Mouse (Mus musculus) hindbrain, embryonic 16.5 days (tissue): Measurements from ENCODE around the gene Rassf7. TPM values are rescaled to one million over a fixed set of nuclear protein-coding genes. Genes with fewer than 3 reads are reported as not detected.

Experiments used
- ATAC-seq: fragments of 200-750 bp; cut with Nextera tagmentation; 2 replicates; pipeline ENCODE4 v1.8.0; 2017; ENCODE audit warnings: moderate TSS enrichment, moderate library complexity
- H3K27ac ChIP-seq: fragments of 300-500 bp; sonication (generic); 2 replicates; pipeline ENCODE4 v1.5.1; 2014; ENCODE audit warnings: low read depth, mild to moderate bottlenecking, control low read depth, low read length, moderate library complexity
- H3K27me3 ChIP-seq: fragments of 300-500 bp; sonication (generic); replicated peaks from 2 replicates; pipeline ENCODE4 v1.6.1; 2014; ENCODE audit warnings: low read length; ENCODE audit not compliant: control insufficient read depth, insufficient read depth
- H3K36me3 ChIP-seq: fragments of 300-500 bp; sonication (generic); 2 replicates; pipeline ENCODE4 v1.6.1; 2014; ENCODE audit warnings: mild to moderate bottlenecking, low read length, moderate library complexity, mixed read lengths; ENCODE audit not compliant: control insufficient read depth, insufficient read depth
- H3K4me1 ChIP-seq: fragments of 300-500 bp; sonication (generic); 2 replicates; pipeline ENCODE4 v1.6.1; 2014; ENCODE audit warnings: low read depth, low read length; ENCODE audit not compliant: control insufficient read depth, insufficient read depth
- H3K4me2 ChIP-seq: fragments of 300-500 bp; sonication (generic); 2 replicates; pipeline ENCODE4 v1.6.1; 2014; ENCODE audit warnings: mild to moderate bottlenecking, low read length, control low read depth, moderate library complexity
- H3K4me3 ChIP-seq: fragments of 300-500 bp; sonication (generic); 2 replicates; pipeline ENCODE4 v1.5.1; 2014; ENCODE audit warnings: mild to moderate bottlenecking, low read length, control low read depth, moderate library complexity
- H3K9ac ChIP-seq: fragments of 300-500 bp; sonication (generic); 2 replicates; pipeline ENCODE4 v1.6.1; 2014; ENCODE audit warnings: low read depth, mild to moderate bottlenecking, control low read depth, low read length, moderate library complexity
- H3K9me3 ChIP-seq: fragments of 300-500 bp; sonication (generic); 2 replicates; pipeline ENCODE4 v1.6.1; 2014; ENCODE audit warnings: mild to moderate bottlenecking, low read length, moderate library complexity; ENCODE audit not compliant: control insufficient read depth
- WGBS: fragments of 180-500 bp; shearing (Covaris S2); extraction: QIAGEN DNeasy Blood & Tissue Kit; methylation state at CpG from one replicate; pipeline ENCODE4 v1.1.7; 2014; 5-methylcytosine and 5-hydroxymethylcytosine counted together
- polyA plus RNA-seq: library from polyadenylated mRNA; unstranded; fragments of >200 nt; fragmentation: Nextera tagmentation; extraction: Ambion mirVana; gene quantifications from 2 replicates; pipeline ENCODE4 v1.2.1, GENCODE M21; 2015

Gene Rassf7
- polyA plus RNA-seq, 1 experiment from 2014 or later: 22.8 TPM

DNA sequence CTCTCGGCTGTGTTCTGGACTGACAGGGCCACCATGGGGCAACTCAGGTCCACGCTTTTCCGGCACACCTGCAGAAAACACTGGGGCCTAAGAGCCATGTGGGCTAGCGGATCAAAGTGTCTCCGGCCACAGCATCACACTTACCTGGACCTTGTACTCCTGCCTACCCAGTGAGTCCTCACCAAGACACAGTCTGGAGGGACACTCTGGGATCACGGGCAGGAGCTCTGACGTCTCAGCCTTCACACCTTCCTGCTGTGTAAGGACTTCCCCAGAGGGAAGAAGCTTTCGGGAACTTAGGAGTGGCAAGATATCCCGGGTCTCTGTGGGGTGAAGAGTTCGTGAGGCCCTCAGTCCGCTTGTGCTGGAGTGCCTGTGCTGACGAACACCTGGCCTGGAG is 5.5 kb upstream of the Rassf7 start:
- Histone ChIP-seq H3K27ac (no peak overlapping the region), H3K4me3 (no peak overlapping the region), H3K4me1 (peaks cover 4% of the 10 kb centered on the region), H3K27me3 (no peaks in the 10 kb centered on the region), H3K9me3 (no peaks in the 10 kb centered on the region), H3K4me2 (no peak overlapping the region), H3K36me3 (no peaks in the 10 kb centered on the region), H3K9ac (no peak overlapping the region)
- 85% methylated on average over 12 of the region's 12 CpGs for WGBS
- no peak for ATAC-seq

- H3K4me3 ChIP-seq: no peak overlapping the region
Observed at GRCm38 (mm10) chr7:141210606-141211131, 5.0 kb upstream of the Rassf7 start.

DNA sequence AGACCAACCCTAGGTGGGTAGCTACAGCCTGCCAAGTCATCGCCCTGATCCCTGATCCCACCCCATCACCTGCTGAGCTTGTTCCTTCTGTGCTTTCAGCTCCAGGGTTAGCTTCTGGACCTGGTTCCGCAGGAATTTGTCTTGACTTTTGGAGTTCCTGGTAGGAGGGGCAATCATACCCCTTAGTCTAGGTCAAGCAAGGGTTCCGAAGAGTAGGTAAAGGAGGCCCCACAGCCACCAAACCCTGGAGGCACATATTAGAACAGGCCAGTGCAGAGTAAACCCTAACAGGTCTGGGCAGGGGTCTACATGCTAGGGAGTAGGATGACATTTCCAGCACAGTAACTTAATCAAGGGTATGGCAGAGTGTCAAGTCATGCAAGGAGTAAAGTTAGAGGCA is 2.5 kb upstream of the Rassf7 start:
- H3K4me3 ChIP-seq: no peak overlapping the region
- no peaks in the 10 kb centered on the region for H3K27me3 ChIP-seq
- no peaks in the 10 kb centered on the region for H3K36me3 ChIP-seq
- ATAC-seq: no peak
- no peak overlapping the region for H3K4me2 ChIP-seq
- H3K9ac ChIP-seq: no peak overlapping the region
- peaks cover 14% of the 10 kb centered on the region for H3K4me1 ChIP-seq
- no peak overlapping the region for H3K27ac ChIP-seq
- no peaks in the 10 kb centered on the region for H3K9me3 ChIP-seq
- 91% methylated on average over 3 of the region's 3 CpGs for WGBS

More at GRCm38 (mm10) chr7:141210606-141211131, 5.0 kb upstream of the Rassf7 start:
- no peaks in the 10 kb centered on the region for H3K27me3 ChIP-seq
- H3K4me1 ChIP-seq: peaks cover 5% of the 10 kb centered on the region
- H3K36me3 ChIP-seq: no peaks in the 10 kb centered on the region
- ATAC-seq: no peak
- H3K4me2 ChIP-seq: no peak overlapping the region
- WGBS: 90% methylated on average over 14 of the region's 14 CpGs
- H3K9me3 ChIP-seq: no peaks in the 10 kb centered on the region
- no peak overlapping the region for H3K9ac ChIP-seq
- no peak overlapping the region for H3K27ac ChIP-seq

DNA sequence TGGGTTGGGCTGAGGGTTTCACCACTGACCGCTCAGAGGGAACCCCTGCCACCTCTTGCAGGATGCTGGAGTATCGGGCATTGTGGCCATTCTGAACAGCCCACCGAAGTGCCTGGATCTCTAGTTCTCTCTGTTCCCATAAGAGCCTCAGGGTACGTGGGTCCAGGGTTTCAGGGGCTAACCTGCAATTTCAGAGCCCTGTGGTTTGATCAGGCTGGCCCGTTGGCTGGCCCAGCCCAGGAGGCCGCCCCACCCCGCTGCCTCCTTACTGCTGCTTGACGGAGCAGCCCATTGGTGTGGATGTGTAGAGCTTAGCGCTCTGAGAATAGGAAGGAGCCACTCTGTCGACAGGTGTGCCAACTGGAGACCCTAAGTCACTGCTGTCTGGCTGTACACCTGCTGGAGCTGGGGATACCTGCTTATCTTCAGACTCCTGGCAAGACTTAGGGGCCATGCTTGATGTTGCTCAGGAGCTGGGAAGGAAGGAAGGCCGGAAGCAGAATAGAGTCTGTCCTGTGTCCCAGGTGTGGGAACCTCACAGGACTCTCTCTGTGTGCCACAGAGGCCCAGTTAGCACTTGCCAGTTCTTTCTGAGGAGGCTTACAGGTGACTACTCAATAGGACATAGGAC is 1.9 kb upstream of the Rassf7 start, which contains the start of gene Lmntd2:
TSS of gene Lmntd2 (minus strand) at position 476 of the 631 bp plus-strand sequence.
- Histone ChIP-seq H3K36me3 (no peaks in the 10 kb centered on the region), H3K4me2 (peak within 1 kb of the TSS; percentile 94), H3K9ac (peak within 1 kb of the TSS; percentile 65), H3K4me3 (peak within 1 kb of the TSS; percentile 60), H3K27me3 (no peaks in the 10 kb centered on the region), H3K27ac (peak within 1 kb of the TSS; percentile 15; the same call in 1 of the 2 replicates), H3K9me3 (no peaks in the 10 kb centered on the region), H3K4me1 (peaks cover 14% of the 10 kb centered on the region)
- WGBS: 93% methylated on average over 11 of the region's 11 CpGs
- no peak for ATAC-seq

DNA sequence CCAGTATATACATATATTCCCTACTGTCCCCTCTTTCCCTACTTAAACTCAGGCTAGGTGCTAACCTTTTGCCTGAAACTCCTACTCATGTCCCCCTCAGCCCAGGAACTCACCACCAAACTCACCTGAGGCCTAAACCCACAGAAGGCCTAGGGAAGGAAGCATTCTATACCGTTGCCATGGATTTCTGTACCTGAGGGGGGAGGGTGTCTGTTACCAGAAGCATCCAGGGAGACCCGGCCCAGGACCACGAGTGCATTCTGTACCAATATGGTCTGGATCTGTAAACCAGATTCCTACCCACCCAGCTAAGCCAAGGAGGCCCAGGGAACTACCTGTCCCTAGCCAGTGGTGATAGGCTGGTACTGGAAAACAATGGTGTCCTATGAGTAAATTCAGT is 1.4 kb upstream of the Rassf7 start:
- no peak overlapping the region for H3K27ac ChIP-seq
- H3K36me3 ChIP-seq: no peaks in the 10 kb centered on the region
- no peaks in the 10 kb centered on the region for H3K9me3 ChIP-seq
- H3K4me1 ChIP-seq: peaks cover 14% of the 10 kb centered on the region
- no peak for ATAC-seq
- H3K9ac ChIP-seq: no peak overlapping the region
- no peaks in the 10 kb centered on the region for H3K27me3 ChIP-seq
- no peak overlapping the region for H3K4me2 ChIP-seq
- H3K4me3 ChIP-seq: no peak overlapping the region
- 77% methylated on average over 3 of the region's 3 CpGs for WGBS

- Histone ChIP-seq H3K4me3 (peak overlapping the region; percentile 60), H3K9ac (peak overlapping the region; percentile 65), H3K4me1 (peaks cover 14% of the 10 kb centered on the region), H3K27me3 (no peaks in the 10 kb centered on the region), H3K4me2 (peak overlapping the region; percentile 94), H3K9me3 (no peaks in the 10 kb centered on the region), H3K36me3 (no peaks in the 10 kb centered on the region), H3K27ac (peak overlapping the region; percentile 35; the same call in 1 of the 2 replicates)
- ATAC-seq: peak; percentile 54
- WGBS: under 1% methylated on average over 42 of the region's 42 CpGs
Observed at GRCm38 (mm10) chr7:141215880-141216733, 447 bp downstream of the Rassf7 start.

GRCm38 (mm10) chr7:141216894-141217293 is 1.2 kb downstream of the Rassf7 start:
- ATAC-seq: no peak
- H3K27ac ChIP-seq: no peak overlapping the region
- H3K36me3 ChIP-seq: no peaks in the 10 kb centered on the region
- peaks cover 14% of the 10 kb centered on the region for H3K4me1 ChIP-seq
- H3K9me3 ChIP-seq: no peaks in the 10 kb centered on the region
- WGBS: 87% methylated on average over 11 of the region's 11 CpGs
- H3K4me2 ChIP-seq: peak overlapping the region; percentile 94
- H3K27me3 ChIP-seq: no peaks in the 10 kb centered on the region
- H3K9ac ChIP-seq: no peak overlapping the region
- no peak overlapping the region for H3K4me3 ChIP-seq

- peaks cover 20% of the 10 kb centered on the region for H3K4me1 ChIP-seq
- 89% methylated on average over 17 of the region's 17 CpGs for WGBS
- no peak overlapping the region for H3K4me2 ChIP-seq
- ATAC-seq: no peak
- no peak overlapping the region for H3K27ac ChIP-seq
- H3K36me3 ChIP-seq: no peaks in the 10 kb centered on the region
- no peaks in the 10 kb centered on the region for H3K27me3 ChIP-seq
- no peak overlapping the region for H3K4me3 ChIP-seq
- no peaks in the 10 kb centered on the region for H3K9me3 ChIP-seq
- H3K9ac ChIP-seq: no peak overlapping the region
Observed at GRCm38 (mm10) chr7:141217343-141218013, 1.8 kb downstream of the Rassf7 start.

GRCm38 (mm10) chr7:141218141-141218540 is 2.5 kb downstream of the Rassf7 start:
- WGBS: 81% methylated on average over 3 of the region's 3 CpGs
- Histone ChIP-seq H3K9ac (no peak overlapping the region), H3K4me1 (peaks cover 24% of the 10 kb centered on the region), H3K27ac (no peak overlapping the region), H3K4me3 (no peak overlapping the region), H3K27me3 (no peaks in the 10 kb centered on the region), H3K9me3 (no peaks in the 10 kb centered on the region), H3K36me3 (no peaks in the 10 kb centered on the region), H3K4me2 (no peak overlapping the region)
- no peak for ATAC-seq
